Mouse (Mus musculus): ENCODE data around the gene Pde3a.

GRCm38 (mm10) chr6:141308451-141308850 is 59.4 kb downstream of the Pde3a start:
- TF ChIP-seq GATA1 (IDR thresholded peaks at IDR 0.05; ENCODE audit: borderline replicate concordance, low read length) (no peak), FLI1 (IDR thresholded peaks at IDR 0.05; ENCODE audit: low read length) (no peak)
